Mouse (Mus musculus) myocyte (in vitro differentiated cells): Measurements from ENCODE around the gene Pkp4. TPM values are rescaled to one million over a fixed set of nuclear protein-coding genes. Genes with fewer than 3 reads are reported as not detected.

ENCODE experiments used
- H3K27me3 ChIP-seq: one replicate; pipeline ENCODE4 v1.6.1; 2011; ENCODE audit not compliant: control insufficient read depth, insufficient read depth, insufficient read length
- H3K36me3 ChIP-seq: one replicate; pipeline ENCODE4 v1.6.1; 2011; ENCODE audit not compliant: control insufficient read depth, insufficient read depth
- H3K4me2 ChIP-seq: one replicate; pipeline ENCODE4 v1.6.1; 2011; ENCODE audit warnings: low read depth, control low read depth
- H3K4me3 ChIP-seq: one replicate; pipeline ENCODE4 v1.5.1; 2011; ENCODE audit warnings: mild to moderate bottlenecking, control low read depth, moderate library complexity
- H3K79me2 ChIP-seq: one replicate; pipeline ENCODE4 v1.6.1; 2011; ENCODE audit not compliant: control insufficient read depth, insufficient read depth
- H3ac ChIP-seq: one replicate; pipeline ENCODE4 v1.6.1; 2011; ENCODE audit not compliant: control insufficient read depth, insufficient read length
- CEBPB ChIP-seq: IDR thresholded peaks from 2 replicates; pipeline ENCODE4 v1.6.1; 2011; ENCODE audit warnings: mild to moderate bottlenecking, moderate library complexity; ENCODE audit not compliant: poor library complexity, insufficient read depth, severe bottlenecking
- E2F4 ChIP-seq: IDR thresholded peaks from one replicate; pipeline ENCODE4 v1.6.1; 2011; ENCODE audit warnings: mild to moderate bottlenecking, control low read depth, moderate library complexity; ENCODE audit not compliant: insufficient read depth
- MAX ChIP-seq: IDR thresholded peaks from one replicate; pipeline ENCODE4 v1.6.1; 2011; ENCODE audit warnings: low read depth, mild to moderate bottlenecking, control low read depth
- MYOD1 ChIP-seq, 3 experiments: IDR thresholded peaks; one replicate each; pipeline ENCODE4 v1.6.1; 2011; ENCODE audit warnings: control low read depth in 2 of 3, low read depth in 2 of 3, mild to moderate bottlenecking in 2 of 3, moderate library complexity in 1 of 3; ENCODE audit not compliant: insufficient read length in 2 of 3, control insufficient read depth in 1 of 3
- MYOG ChIP-seq, 3 experiments: IDR thresholded peaks; one replicate each; pipeline ENCODE4 v1.6.1; 2011; ENCODE audit warnings: control low read depth in 2 of 3, low read depth in 2 of 3, mild to moderate bottlenecking in 2 of 3; ENCODE audit not compliant: insufficient read length in 2 of 3, control insufficient read depth in 1 of 3, insufficient read depth in 1 of 3
- POLR2A ChIP-seq: IDR thresholded peaks from one replicate; pipeline ENCODE4 v1.6.1; 2011; ENCODE audit warnings: low read depth, mild to moderate bottlenecking, control low read depth, moderate library complexity; ENCODE audit not compliant: insufficient read length
- POLR2AphosphoS2 ChIP-seq: IDR thresholded peaks from one replicate; pipeline ENCODE4 v1.6.1; 2011; ENCODE audit warnings: low read depth, control low read depth; ENCODE audit not compliant: insufficient read length
- REST ChIP-seq: IDR thresholded peaks from one replicate; pipeline ENCODE4 v1.6.1; 2011; ENCODE audit warnings: mild to moderate bottlenecking, control low read depth, moderate library complexity; ENCODE audit not compliant: insufficient read depth, insufficient read length
- SRF ChIP-seq: IDR thresholded peaks from one replicate; pipeline ENCODE4 v1.6.1; 2011; ENCODE audit warnings: low read depth; ENCODE audit not compliant: control insufficient read depth, insufficient read length
- TCF12 ChIP-seq: IDR thresholded peaks from one replicate; pipeline ENCODE4 v1.6.1; 2011; ENCODE audit warnings: mild to moderate bottlenecking, control low read depth; ENCODE audit not compliant: poor library complexity, insufficient read depth, severe bottlenecking
- TCF3 ChIP-seq: IDR thresholded peaks from one replicate; pipeline ENCODE4 v1.6.1; 2011; ENCODE audit warnings: low read depth, control low read depth; ENCODE audit not compliant: insufficient read length
- USF1 ChIP-seq: IDR thresholded peaks from one replicate; pipeline ENCODE4 v1.6.1; 2011; ENCODE audit warnings: low read depth, mild to moderate bottlenecking, control low read depth, moderate library complexity
- polyA plus RNA-seq: library from polyadenylated mRNA; unstranded; fragments of >200 nt; fragmentation: generic; extraction: Trizol; gene quantifications from one replicate; pipeline ENCODE4 v1.2.1, GENCODE M21; 2012; ENCODE audit warnings: missing spikeins

Pkp4 gene
- polyA plus RNA-seq, 1 experiment: 25.3 TPM

DNA sequence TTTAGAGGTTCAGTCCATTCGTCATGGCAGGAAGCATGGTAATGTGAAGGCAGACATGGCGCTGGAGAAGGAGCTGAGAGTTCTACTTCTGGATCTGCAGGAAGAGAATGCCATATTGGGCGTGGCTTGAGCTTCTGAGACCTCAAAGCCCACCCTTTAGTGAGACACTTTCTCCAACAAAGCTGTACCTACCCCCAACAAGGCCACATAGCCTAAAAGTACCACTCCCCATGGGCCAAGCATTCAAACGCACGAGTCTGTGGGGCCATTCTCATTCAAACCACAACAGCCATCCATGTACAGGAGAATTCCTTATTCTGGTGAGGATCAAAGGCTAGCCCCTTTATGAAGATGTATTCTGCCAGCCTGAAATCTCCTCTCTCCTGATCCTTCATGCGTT, 57.3 kb downstream of the Pkp4 start:
- no peak overlapping the region for H3ac ChIP-seq
- H3K4me2 ChIP-seq: no peak overlapping the region
- peaks cover 2% of the 10 kb centered on the region for H3K79me2 ChIP-seq

DNA sequence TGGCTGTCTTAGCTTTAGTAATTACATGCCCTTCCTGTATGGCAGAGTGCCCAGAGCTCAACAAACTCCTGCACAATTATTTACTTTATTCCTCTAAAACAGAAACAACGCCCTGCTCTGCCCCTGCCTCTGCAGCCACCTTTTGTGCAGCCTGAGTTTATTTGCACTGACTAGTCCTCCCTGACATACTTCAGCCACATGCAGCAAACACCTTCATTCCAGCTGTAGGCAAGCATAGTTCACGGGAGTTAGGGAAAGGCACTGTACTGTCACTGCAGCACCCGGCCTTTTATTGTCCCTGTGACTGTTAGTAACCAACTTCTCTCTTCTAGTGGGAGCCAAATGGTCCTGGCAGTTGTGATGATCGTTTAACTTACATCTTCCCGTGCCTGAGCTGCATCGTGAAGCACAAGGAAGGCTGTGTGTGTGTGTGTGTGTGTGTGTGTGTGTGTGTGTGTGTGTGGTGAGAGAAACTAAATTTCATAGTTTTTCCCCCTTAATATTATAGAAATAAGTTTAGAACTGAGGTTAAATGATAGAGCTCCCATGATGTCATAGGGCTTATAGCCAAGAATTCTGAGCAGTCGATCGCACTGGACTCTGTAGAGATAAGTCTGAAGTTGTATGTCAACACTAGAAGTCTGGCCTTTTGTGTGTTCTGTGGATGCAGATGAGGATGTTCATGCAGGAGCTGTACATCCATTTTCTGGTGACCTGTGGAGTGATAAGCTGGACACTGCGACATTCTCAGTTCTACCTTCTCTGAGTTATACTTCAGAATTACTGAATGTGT, 59.5 kb downstream of the Pkp4 start:
- H3K27me3 ChIP-seq: no peaks in the 10 kb centered on the region
- no peak overlapping the region for H3K4me3 ChIP-seq
- no peak overlapping the region for H3K4me2 ChIP-seq
- TF ChIP-seq CEBPB (no peak), REST (no peak), SRF (no peak), TCF12 (no peak), POLR2AphosphoS2 (no peak), MYOD1 (IDR thresholded peaks at IDR 0.05; ENCODE audit: control insufficient read depth in 1 of 3, insufficient read length in 2 of 3, low read depth in 2 of 3) (no peak), USF1 (no peak), E2F4 (no peak), TCF3 (no peak)
- H3K36me3 ChIP-seq: peaks cover 5% of the 10 kb centered on the region
- H3ac ChIP-seq: no peak overlapping the region
- no peaks in the 10 kb centered on the region for H3K79me2 ChIP-seq

More for the DNA sequence above, 57.3 kb downstream of the Pkp4 start:
- H3K27me3 ChIP-seq: no peaks in the 10 kb centered on the region
- H3K4me3 ChIP-seq: no peak overlapping the region
- peaks cover 5% of the 10 kb centered on the region for H3K36me3 ChIP-seq
- TF ChIP-seq MYOD1 (IDR thresholded peaks at IDR 0.05; ENCODE audit: control insufficient read depth in 1 of 3, insufficient read length in 2 of 3, low read depth in 2 of 3) (no peak), USF1 (no peak), TCF3 (no peak), SRF (no peak)

DNA sequence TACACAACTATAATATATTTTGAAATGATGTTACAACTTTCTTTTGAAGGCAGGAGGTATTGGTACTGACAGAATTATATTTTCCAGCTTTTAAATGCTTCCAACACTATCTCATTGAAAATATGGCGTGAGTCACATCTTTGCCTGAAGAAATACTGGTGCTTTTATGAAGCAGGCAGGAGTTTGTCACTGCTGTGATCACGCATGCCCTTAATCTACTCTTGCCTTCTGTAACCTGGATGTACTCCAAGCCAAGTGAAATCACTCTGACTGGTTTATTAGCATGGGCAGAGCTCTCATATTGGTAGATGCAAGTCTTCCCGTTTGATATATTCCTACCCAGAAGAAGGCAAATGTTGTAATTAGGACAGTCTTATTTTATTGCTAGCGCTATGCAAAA, 65.7 kb downstream of the Pkp4 start:
- Histone ChIP-seq H3K4me3 (no peak overlapping the region), H3ac (no peak overlapping the region), H3K36me3 (peaks cover 9% of the 10 kb centered on the region), H3K27me3 (no peaks in the 10 kb centered on the region), H3K79me2 (no peaks in the 10 kb centered on the region), H3K4me2 (no peak overlapping the region)
- no peak for TF ChIP-seq USF1
- no peak for TF ChIP-seq POLR2A
- no peak for TF ChIP-seq POLR2AphosphoS2
- TF ChIP-seq REST: no peak
- no peak for TF ChIP-seq TCF3

DNA sequence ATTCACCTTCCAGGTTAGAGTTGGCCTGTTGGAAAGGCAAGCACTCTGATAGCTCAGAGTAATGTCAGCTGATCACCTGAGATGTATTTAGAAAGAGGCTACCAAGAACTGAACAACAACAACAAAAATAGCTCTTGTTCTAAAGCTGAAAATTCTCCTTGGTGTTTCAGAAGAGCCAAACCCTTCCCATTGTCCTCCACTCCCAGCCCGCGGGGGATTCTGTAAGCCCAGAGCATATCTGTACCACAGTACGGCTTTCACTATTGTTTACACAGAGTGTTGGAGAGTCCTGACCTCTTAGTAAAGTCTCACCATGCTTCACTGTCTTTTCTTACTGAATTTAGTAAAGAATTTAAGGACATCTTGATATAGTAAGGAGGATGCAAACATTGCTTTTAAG, 66.4 kb downstream of the Pkp4 start:
- Histone ChIP-seq H3K36me3 (peaks cover 4% of the 10 kb centered on the region), H3K4me2 (no peak overlapping the region), H3K27me3 (no peaks in the 10 kb centered on the region), H3ac (no peak overlapping the region), H3K79me2 (no peaks in the 10 kb centered on the region), H3K4me3 (no peak overlapping the region)
- no peak for TF ChIP-seq TCF3
- TF ChIP-seq POLR2A: no peak
- no peak for TF ChIP-seq MYOD1 (IDR thresholded peaks at IDR 0.05; ENCODE audit: control insufficient read depth in 1 of 3, insufficient read length in 2 of 3, low read depth in 2 of 3)
- TF ChIP-seq CEBPB: no peak
- TF ChIP-seq USF1: no peak
- no peak for TF ChIP-seq POLR2AphosphoS2

DNA sequence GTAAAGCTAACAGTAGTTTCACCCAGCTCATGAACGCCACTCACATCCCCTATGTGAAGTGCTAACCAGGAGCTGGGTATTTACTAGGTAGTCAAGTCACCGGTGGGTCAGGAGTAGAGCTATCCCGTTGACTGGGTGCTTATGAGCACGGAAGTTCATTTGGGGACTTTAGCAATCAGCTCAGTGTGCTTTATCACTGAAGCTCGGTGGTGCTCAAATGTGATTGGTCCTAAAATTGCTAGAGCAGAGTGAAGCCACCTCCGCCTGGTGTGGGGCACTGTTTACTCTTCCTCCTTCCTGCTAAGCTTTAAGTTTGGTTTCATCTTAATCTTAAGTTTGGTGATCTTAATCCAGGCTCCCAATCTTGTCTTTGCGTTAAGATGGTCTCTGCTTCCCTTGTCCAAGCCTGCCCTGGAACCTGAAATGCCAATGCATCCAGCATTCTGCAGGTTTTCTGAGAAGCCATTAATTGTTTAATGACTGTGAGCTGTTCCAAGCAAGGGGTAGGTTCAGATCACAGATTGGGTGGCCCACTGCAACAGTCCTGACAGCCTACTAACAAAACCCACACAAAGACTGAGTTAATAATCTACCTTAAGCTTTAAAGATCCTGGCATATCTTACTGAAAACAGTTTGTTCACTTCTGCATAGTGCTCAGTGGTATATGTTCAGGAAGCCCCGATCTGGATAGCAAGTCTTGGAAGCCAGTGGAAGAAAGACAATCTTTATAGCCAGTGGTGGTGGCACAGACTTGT, 67.0 kb downstream of the Pkp4 start:
- TF ChIP-seq TCF12 (no peak), REST (no peak), SRF (no peak), MYOG (IDR thresholded peaks at IDR 0.05; ENCODE audit: control insufficient read depth in 1 of 3, insufficient read depth in 1 of 3, insufficient read length in 2 of 3, low read depth in 2 of 3) (no peak), POLR2A (no peak), CEBPB (no peak), USF1 (no peak), POLR2AphosphoS2 (no peak), MYOD1 (IDR thresholded peaks at IDR 0.05; ENCODE audit: control insufficient read depth in 1 of 3, insufficient read length in 2 of 3, low read depth in 2 of 3) (no peak), MAX (no peak), E2F4 (no peak)
- no peak overlapping the region for H3K4me3 ChIP-seq
- no peak overlapping the region for H3K4me2 ChIP-seq
- H3K79me2 ChIP-seq: no peaks in the 10 kb centered on the region
- no peak overlapping the region for H3ac ChIP-seq
- peaks cover 4% of the 10 kb centered on the region for H3K36me3 ChIP-seq
- no peaks in the 10 kb centered on the region for H3K27me3 ChIP-seq
